Mouse (Mus musculus): Measurements from ENCODE around the gene Wfdc9.
A peak's percentile ranks its signal among the peaks of the same experiment; 100 is the strongest.

The Wfdc9 gene

DNA sequence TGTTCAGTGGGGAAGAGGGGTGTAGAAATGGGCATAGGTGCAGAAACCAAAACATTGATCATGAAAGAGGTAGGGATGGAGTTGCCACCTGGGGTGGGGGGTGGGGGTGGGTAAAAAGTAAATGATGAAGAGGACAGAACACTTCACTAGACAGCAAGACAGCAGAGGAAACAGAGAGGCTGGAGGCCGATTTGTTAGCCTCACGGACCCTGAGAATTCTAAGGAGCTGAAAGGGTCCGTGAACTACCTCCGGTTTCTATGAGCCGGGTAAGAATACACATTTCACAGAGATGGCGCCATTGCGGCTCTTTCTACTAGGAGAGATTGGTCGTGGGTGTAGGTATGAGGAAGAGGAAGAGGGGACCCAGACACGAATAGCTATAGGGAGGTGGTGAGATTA lies at the start of gene Wfdc9:
TSS of gene Wfdc9 (minus strand) at position 101 of the 400 bp plus-strand sequence.
- DNase-seq (ENCODE audit: low spot score): no peak

DNA sequence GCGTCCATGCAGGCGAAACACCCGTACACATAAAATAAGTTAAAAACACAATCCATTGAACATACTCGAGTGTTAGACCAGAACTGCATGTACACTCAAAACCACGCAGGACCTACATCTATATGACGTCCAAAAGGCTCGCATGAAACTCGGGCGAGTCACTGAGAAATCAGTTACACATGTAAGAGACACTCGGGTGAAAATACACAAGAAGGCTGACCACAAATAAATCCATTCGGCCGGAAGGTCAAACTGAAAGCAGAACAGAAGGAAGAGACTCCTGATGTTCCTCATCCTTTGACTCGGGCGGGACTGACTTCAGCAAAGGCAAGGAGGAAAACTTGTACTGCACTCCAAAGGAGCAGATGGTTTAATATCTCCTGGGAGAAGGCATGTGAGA lies 49.6 kb upstream of the Wfdc9 start:
- DNase-seq (ENCODE audit: low spot score): no peak

DNA sequence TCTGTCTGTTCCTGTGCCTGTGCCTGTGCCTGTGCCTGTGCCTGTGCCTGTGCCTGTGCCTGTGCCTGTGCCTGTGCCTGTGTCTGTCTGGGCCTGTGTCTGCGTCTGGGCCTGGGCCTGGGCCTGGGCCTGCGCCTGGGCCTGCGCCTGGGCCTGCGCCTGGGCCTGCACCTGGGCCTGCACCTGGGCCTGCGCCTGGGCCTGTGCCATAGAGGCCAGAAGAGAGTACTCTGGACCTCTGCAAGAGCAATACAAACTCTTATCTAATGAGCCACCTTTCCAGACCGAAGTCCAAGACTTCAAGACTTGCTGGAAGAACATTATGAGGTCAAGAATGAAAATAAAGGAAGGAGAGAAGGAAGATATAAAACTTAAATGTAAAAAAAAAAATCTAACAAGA lies 48.9 kb upstream of the Wfdc9 start:
- DNase-seq (ENCODE audit: low spot score): no peak

DNA sequence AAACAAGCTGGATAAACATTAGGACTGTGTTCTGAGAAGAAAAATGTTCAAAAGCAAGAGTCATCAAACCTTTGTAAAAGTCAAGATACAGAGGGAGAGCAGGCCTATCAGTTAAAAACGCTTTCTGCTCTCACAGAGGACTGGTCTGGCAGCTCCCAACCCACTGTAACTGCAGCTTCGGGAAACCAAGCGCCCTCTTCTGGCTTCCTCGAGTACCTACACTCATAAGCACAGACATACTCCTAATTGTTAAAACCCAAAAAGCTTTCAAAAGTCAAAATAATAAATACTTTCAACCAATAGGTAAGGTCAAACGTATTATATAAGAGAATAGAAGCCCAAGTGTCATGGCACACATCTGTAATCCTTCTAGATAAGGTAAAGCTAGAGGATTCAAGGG lies 47.9 kb upstream of the Wfdc9 start:
- DNase-seq (ENCODE audit: low spot score): no peak

DNA sequence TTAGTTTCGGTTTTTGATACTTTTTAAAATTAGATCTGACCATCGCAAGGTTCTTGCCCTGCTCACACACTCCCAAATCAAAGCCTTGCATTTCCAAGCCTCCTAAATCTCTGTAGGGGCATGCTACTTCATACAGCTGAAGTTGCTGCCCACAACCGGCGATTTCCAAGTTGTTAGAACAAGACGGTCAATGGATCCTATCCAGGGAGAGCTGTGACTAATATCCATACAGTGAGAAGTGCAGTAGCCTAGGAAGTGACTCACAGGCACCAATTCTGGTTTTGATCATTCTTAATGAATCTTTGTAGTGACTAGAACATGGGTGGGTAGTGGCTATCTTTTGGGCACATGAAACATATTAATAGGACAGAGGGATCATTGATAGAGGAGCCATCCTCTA lies 45.4 kb upstream of the Wfdc9 start:
- DNase-seq (ENCODE audit: low spot score): no peak

DNA sequence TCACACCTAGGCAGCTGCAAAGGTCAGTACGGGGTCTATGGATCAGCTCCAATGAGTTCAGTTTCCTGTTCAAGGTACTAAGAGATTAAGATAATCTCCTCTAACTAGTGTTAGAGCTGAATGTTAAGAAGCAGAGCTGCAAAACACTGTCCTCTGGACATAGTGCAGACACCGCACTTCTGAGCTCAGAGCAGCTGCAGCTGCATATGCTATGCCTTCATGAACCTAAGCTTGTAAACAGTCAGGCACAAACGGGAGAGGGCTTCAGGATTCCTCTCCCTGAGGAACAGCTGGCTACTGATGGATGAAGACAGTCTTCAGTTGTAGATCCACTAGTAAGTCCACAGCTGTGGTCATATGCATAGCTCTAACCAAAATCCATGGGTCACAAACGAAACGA lies 44.6 kb upstream of the Wfdc9 start:
- no peak for DNase-seq (ENCODE audit: low spot score)

DNA sequence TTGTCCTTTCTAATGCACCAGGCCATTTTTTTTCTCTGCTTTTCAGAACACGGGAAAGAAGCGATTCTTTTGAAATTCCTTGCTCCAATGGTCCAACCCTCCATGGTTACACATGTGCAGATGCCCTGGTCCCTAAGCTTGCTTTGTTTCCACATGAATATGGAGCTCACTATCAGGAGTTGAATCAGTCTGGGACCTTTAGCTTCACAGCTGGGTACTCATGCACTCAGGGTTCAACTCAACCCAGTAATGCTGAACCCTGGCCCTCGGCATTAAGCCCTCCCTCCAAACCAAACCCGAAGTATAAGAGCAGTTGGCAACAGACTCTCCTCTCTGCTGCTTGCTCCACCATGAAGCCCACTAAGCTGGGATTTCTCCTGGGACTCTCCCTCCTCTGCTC lies 41.8 kb upstream of the Wfdc9 start, which contains the start of gene Spint4:
TSS of gene Spint4 (plus strand) at position 301 of the 400 bp plus-strand sequence.
- no peak for DNase-seq (ENCODE audit: low spot score)

DNA sequence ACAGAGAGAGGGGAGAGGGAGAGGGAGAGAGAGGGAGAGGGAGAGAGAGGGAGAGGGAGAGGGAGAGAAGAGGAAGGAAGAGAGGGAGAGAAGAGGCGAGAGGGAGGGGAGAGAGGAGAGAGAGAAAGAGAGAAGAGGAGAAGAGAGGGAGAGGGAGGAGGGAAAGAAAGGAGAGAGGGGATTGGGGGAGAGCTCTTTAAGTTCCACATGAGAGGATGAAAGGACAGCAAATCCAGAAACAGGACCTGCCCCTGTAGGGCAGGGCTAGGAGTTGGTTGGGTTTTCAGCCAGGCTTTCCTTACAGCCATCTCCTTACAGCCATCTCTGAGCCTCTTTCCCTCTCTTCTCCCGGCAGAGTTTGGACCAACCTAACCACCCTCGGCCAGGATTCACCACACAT lies 28.4 kb upstream of the Wfdc9 start, which contains the start of gene Wfdc13:
TSS of gene Wfdc13 (plus strand) at position 301 of the 400 bp plus-strand sequence.
- DNase-seq (ENCODE audit: low spot score): no peak

DNA sequence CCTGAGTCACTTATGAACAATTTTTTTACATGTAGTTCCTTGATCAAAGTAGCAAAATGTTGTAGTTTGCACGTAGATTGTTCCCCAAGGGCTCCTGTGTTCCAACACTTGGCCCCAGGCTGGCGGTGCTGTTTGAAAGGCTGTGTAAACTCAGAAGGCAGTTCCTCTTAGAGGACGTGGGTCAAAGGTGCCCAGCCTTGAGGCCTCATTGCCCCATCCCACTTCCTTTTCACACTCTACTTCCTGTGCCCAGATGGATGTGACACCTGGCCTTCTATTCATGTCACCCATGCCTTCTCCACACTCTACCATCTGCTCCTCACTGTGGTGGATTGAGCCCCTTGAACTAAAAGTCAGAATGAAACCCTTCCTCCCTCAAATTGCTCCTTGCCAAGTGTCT lies 23.5 kb upstream of the Wfdc9 start:
- no peak for DNase-seq (ENCODE audit: low spot score)

DNA sequence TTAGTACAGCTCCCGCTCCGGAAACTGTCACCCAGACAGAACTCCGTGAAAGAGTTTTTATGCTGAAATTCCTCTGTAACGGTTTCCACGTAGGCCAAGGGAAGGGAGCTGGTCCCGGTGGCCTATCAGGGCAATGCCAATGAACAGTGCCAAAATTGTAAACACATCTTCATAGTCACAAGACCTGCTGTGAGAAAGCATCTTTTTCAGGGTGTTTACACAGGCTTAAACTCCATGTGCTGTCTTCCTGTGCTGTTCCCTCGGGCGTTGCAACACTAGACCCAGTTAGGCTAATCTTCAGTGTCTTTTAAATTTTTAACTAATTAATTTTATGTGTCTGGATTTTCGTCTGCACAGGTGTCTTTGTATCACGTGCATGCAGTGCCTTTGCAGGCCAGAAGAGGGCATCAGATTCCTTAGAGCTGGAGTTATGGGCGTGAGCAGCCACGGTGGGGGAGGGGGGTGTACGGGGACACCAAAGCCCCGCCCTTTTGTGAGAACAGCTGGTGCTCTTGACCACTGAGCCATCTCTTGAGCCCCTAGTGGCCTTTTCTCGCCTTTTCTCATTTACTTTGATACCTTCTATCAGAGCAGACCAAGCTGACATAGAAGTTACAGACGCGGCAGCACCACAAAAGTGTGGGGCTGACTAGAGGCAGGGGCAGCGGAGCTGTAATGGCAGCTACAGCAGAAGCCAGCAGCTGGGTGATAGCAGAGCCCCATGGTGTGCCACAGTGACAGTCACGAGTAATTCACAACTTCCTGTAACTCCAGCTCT lies 22.7 kb upstream of the Wfdc9 start:
- peak; percentile 38 for DNase-seq (ENCODE audit: low spot score)

DNA sequence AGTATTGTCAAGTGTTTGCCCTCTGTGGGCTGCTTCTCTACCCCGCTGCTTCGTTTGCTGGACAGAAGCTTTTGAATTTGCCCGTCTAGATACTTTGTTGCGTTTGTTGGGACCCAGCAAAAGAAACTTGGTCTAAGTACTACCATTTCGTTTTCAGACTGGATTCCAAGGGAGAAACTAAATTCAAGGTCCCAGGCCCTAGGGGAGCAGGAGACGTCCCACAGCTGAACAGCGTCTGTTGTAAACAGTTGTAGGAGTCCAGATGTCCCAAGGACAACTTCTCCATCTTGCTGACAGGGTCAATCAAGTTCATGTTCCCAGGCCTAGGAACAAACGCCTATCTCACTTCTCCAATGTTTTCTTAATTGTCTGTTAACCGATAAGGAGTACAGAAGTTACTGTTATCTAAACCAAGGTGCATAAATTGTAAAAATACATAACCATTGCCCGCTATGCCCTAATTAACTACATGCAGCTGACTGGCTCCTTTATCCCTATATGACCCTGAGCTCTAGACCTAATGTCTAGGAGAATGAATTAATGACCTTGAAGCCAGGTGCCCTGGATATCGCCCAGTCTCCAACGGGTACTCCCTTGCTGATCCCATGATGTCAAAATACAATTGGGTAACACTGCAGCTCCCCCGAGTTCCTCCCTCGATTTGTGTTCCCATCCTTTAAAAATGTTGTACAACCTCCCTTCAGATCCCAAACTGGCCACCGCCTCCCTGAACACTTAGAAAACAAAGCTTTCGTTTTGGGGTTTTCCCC lies 20.7 kb upstream of the Wfdc9 start:
- no peak for DNase-seq (ENCODE audit: low spot score)

DNA sequence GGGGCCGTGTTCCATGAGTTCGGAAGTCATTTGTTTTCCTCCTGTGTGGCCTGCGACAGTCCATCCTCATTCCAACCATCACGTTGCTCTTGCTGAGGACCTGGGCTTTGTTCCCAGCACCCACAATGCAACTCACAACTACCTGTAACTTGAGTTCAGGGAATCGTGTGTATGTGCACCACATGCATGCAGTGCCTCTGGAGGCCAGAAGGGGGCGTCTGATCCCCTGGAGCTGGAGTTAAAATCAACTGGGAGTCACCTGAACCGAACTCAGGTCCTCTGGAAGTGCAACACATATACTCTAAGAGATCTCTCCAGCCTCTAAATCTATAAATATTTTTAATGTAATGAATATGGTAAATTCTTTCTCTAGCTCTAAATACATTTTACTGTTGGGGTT lies 19.7 kb upstream of the Wfdc9 start:
- DNase-seq (ENCODE audit: low spot score): no peak

DNA sequence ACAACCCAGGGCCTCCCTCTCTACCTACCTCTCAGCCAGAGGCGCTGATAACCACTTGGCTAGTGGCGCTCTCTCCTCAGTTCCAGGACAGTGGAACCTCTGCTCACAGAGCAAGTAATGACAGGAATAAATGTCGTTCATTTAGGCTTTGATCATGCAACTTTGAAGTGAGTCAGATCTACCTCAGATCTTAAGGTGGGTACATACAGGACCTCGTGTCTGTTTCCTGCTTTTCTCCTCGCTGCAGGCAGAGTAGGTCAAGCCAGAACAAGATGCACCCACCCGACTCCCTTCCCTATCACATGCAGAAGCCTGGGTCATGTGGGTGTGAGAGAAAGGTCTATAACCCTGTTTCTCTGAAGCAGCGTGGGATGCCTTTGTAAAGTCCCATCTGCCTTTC lies 17.6 kb upstream of the Wfdc9 start, which contains the start of gene Wfdc11:
TSS of gene Wfdc11 (minus strand) at position 101 of the 400 bp plus-strand sequence.
- no peak for DNase-seq (ENCODE audit: low spot score)

DNA sequence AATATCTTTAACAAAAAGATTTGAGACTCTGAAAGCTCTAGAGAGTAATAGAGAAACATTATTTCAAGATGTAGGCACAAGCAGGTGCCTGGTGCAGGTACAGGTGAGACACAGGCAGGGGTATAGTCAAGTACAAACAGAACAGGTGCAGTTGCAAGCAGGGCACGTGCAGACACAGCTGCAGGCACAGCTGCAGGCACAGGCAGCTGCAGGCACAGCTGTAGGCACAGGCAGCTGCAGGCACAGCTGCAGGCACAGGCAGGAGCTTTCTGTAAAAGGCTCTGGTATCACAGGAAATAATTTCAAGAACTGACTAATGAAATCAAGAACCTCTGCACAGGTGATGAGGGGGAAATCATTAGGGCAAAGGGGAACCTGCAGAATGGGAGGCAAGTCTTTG lies 14.6 kb upstream of the Wfdc9 start:
- no peak for DNase-seq (ENCODE audit: low spot score)

DNA sequence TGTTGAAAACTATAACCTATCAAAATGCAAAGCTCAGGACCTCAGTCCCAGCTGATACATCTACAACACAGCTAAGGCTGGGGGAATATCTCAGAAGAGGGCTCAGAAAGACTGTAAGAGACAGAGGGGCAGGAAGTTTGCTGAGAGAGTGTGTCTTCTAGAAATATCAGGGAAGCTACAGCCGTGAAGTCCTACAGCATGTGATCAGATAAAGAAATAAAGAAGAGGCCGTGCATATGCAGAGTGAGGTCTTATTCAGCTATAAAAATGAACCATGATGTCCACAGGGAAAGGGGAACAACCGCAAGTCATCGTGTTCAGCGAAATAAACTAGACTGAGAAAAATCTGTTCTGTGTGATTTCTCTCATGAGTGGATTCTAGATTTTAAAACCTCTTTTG lies 13.9 kb upstream of the Wfdc9 start:
- no peak for DNase-seq (ENCODE audit: low spot score)

DNA sequence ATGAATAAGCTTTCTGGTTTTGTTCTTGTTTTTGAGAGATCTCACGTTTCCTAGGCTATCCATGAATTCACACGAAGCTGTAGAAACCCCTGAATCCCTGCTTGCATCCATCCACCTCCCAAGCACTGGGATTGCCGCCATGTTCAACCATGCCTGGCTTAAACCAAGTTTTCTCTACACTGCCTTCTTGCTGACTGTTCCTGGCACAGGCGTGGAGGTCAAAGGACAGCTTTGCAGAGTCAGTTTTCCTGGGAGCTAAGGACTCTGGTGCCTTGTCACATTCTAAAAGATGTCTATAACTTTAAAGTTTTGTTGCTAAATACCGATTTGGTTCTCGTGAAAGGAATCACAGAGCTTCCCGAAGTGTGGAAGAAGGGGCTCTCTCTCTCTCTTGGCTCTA lies 8.5 kb upstream of the Wfdc9 start:
- no peak for DNase-seq (ENCODE audit: low spot score)

DNA sequence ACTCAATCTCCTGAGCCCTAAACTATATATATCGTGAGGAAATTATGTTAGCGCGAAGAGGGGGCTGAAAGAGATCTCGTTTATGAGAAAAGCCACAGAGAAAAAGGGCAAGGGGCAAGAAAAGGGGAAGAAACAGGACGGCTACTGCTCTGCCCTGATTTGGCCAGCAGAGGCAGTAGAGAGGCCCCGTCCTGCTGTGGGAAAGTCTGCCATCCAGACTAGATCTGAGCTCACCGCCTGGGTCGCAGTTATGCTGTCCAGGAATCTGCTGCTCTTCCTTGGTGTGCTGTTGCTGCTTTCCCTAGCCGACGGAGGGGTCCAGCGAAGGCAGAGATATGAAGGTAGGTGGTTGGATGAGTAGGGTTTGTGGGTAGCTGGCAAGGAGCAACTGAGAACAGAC lies 525 bp downstream of the Wfdc9 start, which contains the start of gene Wfdc10:
TSS of gene Wfdc10 (plus strand) at position 189 of the 400 bp plus-strand sequence.
- no peak for DNase-seq (ENCODE audit: low spot score)

DNA sequence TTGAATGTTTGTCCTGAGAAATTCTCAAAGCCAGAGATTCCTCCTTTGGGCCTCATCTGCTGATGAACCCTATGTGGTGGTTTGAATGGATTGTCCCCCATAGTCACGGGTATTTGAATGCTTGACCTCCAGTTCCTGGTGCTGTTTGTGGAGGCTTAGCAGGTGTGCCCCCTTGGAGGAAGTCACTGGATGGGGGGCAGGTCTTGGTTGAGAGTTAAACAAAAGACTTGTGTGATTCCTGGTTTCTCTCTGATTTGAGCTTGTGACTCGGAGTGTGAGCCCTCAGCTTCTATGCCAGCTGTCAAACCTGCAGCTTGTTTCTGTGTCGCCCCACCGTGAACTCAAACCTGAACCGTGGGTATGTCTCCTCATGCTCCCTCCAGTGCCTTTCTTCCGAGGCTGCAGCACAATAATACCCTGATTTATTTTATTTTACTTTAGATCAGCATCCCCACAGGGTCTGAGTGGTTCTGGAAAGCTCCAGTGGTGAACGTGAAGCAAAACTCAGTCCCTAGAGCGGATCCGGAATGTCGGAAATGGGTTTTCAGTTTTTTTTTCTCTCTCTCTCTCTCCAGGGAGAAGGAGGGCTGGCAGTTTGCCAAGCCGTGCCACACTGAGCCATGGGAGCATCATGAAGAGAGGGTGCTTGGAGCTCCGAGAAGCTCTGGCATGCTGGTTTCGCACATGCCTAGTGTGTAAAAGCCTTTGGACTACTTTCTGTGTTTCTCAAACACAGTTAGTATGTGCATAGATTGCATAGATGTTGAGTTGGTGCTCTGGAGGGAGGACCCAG lies 14.3 kb downstream of the Wfdc9 start:
- no peak for DNase-seq (ENCODE audit: low spot score)

DNA sequence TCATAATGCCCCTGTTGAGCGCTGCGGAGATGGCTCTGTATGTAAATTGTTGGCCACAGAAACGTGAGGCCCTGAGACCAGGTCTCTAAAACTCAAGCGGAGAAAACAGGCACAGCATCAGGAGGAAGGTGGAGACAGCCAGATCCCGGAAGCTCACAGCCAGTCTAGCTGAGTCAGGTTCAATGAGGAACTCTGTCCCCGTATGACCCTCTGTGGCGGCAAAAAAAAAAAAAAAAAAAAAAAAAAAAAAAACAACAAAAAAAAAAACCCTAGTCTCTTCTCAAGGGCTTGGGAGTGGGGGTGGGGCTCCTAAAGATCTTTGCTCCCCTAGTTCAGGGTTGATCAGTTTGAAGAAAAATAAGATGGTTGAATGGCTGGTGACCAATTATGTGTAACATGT lies 15.3 kb downstream of the Wfdc9 start:
- no peak for DNase-seq (ENCODE audit: low spot score)

DNA sequence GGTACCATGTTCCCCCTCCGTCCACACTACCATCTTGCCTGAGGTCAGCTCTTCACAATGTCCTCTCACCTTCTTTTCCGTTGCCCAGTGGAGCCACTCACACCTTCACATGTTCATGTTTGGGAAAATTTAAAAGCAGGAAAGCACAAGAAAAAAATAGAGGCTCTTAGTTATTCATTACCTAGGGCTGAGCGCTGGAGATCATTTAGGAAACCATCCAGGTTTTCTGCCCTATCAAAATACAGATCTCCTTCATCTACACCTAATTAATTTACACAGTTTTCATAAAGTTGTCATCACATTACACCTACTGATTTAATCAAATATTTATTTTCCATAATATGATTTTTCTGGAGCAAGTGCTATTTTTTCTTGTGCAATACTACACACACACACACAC lies 17.7 kb downstream of the Wfdc9 start, which contains the start of gene Wfdc16:
TSS of gene Wfdc16 (minus strand) at position 101 of the 400 bp plus-strand sequence.
- DNase-seq (ENCODE audit: low spot score): no peak

DNA sequence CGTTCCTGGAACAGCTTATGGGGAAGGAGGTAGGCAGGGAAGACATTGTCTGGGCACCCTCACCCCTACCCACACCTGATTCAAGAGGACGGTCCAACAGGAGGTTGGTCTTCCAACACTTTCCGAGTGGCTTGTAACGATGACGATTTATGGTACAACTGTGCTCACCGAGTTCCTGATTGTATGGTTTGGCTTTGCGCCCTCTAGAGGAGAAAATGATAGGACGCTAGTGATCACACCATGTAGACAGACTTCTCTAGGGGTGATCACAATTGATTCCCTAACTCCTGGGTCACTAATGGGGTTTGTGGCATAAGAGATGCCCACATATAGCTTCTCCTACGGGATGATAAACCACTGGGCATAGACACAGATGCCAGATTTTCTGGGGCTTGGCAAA lies 21.1 kb downstream of the Wfdc9 start:
- no peak for DNase-seq (ENCODE audit: low spot score)

DNA sequence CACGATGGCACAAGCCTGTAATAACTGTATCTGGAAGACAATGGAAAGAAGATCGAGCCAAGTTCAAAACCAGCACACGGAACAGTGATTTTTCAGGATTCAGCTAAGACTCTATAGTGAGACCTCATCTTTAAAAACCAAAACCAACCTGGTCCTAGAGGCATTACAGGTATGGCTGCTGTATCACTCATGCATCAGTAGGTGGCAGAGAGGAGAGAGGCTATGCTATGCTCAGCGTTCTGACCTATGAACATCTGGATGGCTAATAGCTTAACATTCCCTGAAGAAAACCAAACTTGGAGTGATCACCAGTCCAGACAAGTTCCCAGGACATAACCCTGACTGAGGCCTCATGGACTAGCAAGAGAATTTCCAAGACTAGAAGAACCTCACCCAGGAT lies 34.6 kb downstream of the Wfdc9 start:
- DNase-seq (ENCODE audit: low spot score): no peak
